Mouse (Mus musculus) heart, adult 11 months (tissue): Measurements from ENCODE around the gene Smbd1.
A peak's percentile ranks its signal among the peaks of the same experiment; 100 is the strongest.

ENCODE experiments used
- DNase-seq: peaks from one replicate; pipeline ENCODE4 v3.0.0; 2022

Smbd1 gene

GRCm38 (mm10) chr16:32810321-32810720 lies at the start of gene Smbd1:
Gene Smbd1 (minus strand): TSS chr16:32810477.
- no peak for DNase-seq

- DNase-seq: peak; percentile 96
Measured at GRCm38 (mm10) chr16:32858771-32859636, 48.7 kb upstream of the Smbd1 start.

- peak; percentile 93 for DNase-seq
Measured at GRCm38 (mm10) chr16:32858356-32858755, 48.1 kb upstream of the Smbd1 start.

- DNase-seq: no peak
Measured at GRCm38 (mm10) chr16:32856751-32857150, 46.5 kb upstream of the Smbd1 start.

- DNase-seq: peak; percentile 96
Measured at GRCm38 (mm10) chr16:32854050-32854571, 43.8 kb upstream of the Smbd1 start.

- peak; percentile 96 for DNase-seq
Measured at GRCm38 (mm10) chr16:32853492-32854049, 43.3 kb upstream of the Smbd1 start.

GRCm38 (mm10) chr16:32849042-32849830 lies 39.0 kb upstream of the Smbd1 start:
- DNase-seq: no peak

- no peak for DNase-seq
Measured at GRCm38 (mm10) chr16:32847103-32847502, 36.8 kb upstream of the Smbd1 start.

- no peak for DNase-seq
Measured at GRCm38 (mm10) chr16:32831501-32831900, 21.2 kb upstream of the Smbd1 start.

- DNase-seq: no peak
Measured at GRCm38 (mm10) chr16:32829104-32829503, 18.8 kb upstream of the Smbd1 start.

GRCm38 (mm10) chr16:32826521-32826920 lies 16.2 kb upstream of the Smbd1 start:
- DNase-seq: no peak

GRCm38 (mm10) chr16:32825380-32825779 lies 15.1 kb upstream of the Smbd1 start:
- DNase-seq: no peak

- DNase-seq: peak; percentile 88
Measured at GRCm38 (mm10) chr16:32824061-32824460, 13.8 kb upstream of the Smbd1 start.

- no peak for DNase-seq
Measured at GRCm38 (mm10) chr16:32823487-32823886, 13.2 kb upstream of the Smbd1 start.

GRCm38 (mm10) chr16:32822881-32823280 lies 12.6 kb upstream of the Smbd1 start:
- DNase-seq: no peak

- no peak for DNase-seq
Measured at GRCm38 (mm10) chr16:32822450-32822827, 12.2 kb upstream of the Smbd1 start.

- DNase-seq: peak; percentile 98
Measured at GRCm38 (mm10) chr16:32821772-32822449, 11.6 kb upstream of the Smbd1 start.

GRCm38 (mm10) chr16:32818441-32818840 lies 8.2 kb upstream of the Smbd1 start:
- DNase-seq: no peak

- no peak for DNase-seq
Measured at GRCm38 (mm10) chr16:32818036-32818435, 7.8 kb upstream of the Smbd1 start.

- DNase-seq: peak; percentile 91
Measured at GRCm38 (mm10) chr16:32815160-32815605, 4.9 kb upstream of the Smbd1 start.

- peak; percentile 95 for DNase-seq
Measured at GRCm38 (mm10) chr16:32814539-32814938, 4.3 kb upstream of the Smbd1 start.

GRCm38 (mm10) chr16:32813771-32814170 lies 3.5 kb upstream of the Smbd1 start:
- DNase-seq: peak; percentile 94

- DNase-seq: no peak
Measured at GRCm38 (mm10) chr16:32813362-32813761, 3.1 kb upstream of the Smbd1 start.
